Mouse (Mus musculus) embryonic facial prominence, embryonic 12.5 days (tissue): ENCODE measurements at regions not wholly inside any gene's neighbourhood (a gene's known extent, or its start where the extent isn't known, plus 50 kb on each side); places are given as distances from the start of the nearest gene placed in this dataset.

ENCODE experiments used
- ATAC-seq: fragments of 200-750 bp; cut with Nextera tagmentation; 2 replicates; pipeline ENCODE4 v1.8.0; 2017; ENCODE audit not compliant: insufficient number of reproducible peaks, insufficient read depth, low FRiP score, low TSS enrichment
- H3K27ac ChIP-seq: fragments of 300-500 bp; sonication (generic); 2 replicates; pipeline ENCODE4 v1.5.1; 2016; ENCODE audit warnings: mild to moderate bottlenecking
- H3K27me3 ChIP-seq: fragments of 300-500 bp; sonication (generic); 2 replicates; pipeline ENCODE4 v1.6.1; 2016; ENCODE audit warnings: mild to moderate bottlenecking, moderate library complexity
- H3K36me3 ChIP-seq: fragments of 300-500 bp; sonication (generic); 2 replicates; pipeline ENCODE4 v1.6.1; 2016; ENCODE audit warnings: mild to moderate bottlenecking
- H3K4me1 ChIP-seq: fragments of 300-500 bp; sonication (generic); 2 replicates; pipeline ENCODE4 v1.6.1; 2016
- H3K4me2 ChIP-seq: fragments of 300-500 bp; sonication (generic); replicated peaks from 2 replicates; pipeline ENCODE4 v1.6.1; 2016; ENCODE audit warnings: mild to moderate bottlenecking, moderate library complexity
- H3K4me3 ChIP-seq: fragments of 300-500 bp; sonication (generic); 2 replicates; pipeline ENCODE4 v1.5.1; 2016; ENCODE audit warnings: mild to moderate bottlenecking
- H3K9ac ChIP-seq: fragments of 300-500 bp; sonication (generic); 2 replicates; pipeline ENCODE4 v1.6.1; 2016; ENCODE audit warnings: mild to moderate bottlenecking, moderate library complexity
- H3K9me3 ChIP-seq: fragments of 300-500 bp; sonication (generic); 2 replicates; pipeline ENCODE4 v1.6.1; 2016; ENCODE audit warnings: mild to moderate bottlenecking, moderate library complexity
- WGBS: fragments of 180-500 bp; shearing (Covaris S2); methylation state at CpG from one replicate; pipeline ENCODE4 v1.1.7; 2016; 5-methylcytosine and 5-hydroxymethylcytosine counted together

- Histone ChIP-seq H3K9me3 (no peaks in the 10 kb centered on the region), H3K4me1 (0 out of 2 replicates have a peak, but pooled peaks cover 3% of the 10 kb centered on the region), H3K9ac (no peak overlapping the region), H3K27me3 (no peaks in the 10 kb centered on the region), H3K4me2 (no peak overlapping the region), H3K4me3 (no peak overlapping the region), H3K27ac (no peak overlapping the region), H3K36me3 (no peaks in the 10 kb centered on the region)
- WGBS, result 86% methylated on average over 8 of the region's 8 CpGs
- no peak for ATAC-seq
These were observed 90.1 kb upstream of the Dapk1 start for GRCm38 (mm10) chr13:60511628-60512027.

- whole genome bisulfite sequencing, result 75% methylated on average over 7 of the region's 7 CpGs
- no peaks in the 10 kb centered on the region for H3K4me1 ChIP-seq
- no peak for ATAC-seq
- H3K27ac ChIP-seq, result no peak overlapping the region
- H3K4me2 ChIP-seq, result no peak overlapping the region
- H3K9me3 ChIP-seq, result no peaks in the 10 kb centered on the region
- no peak overlapping the region for H3K9ac ChIP-seq
- H3K27me3 ChIP-seq, result no peaks in the 10 kb centered on the region
- H3K36me3 ChIP-seq, result no peaks in the 10 kb centered on the region
- H3K4me3 ChIP-seq, result no peak overlapping the region
These were observed 88.0 kb upstream of the Dapk1 start for GRCm38 (mm10) chr13:60513756-60514155.

GRCm38 (mm10) chr13:60514806-60515205 lies 86.9 kb upstream of the Dapk1 start:
- no peak for ATAC-seq
- WGBS, result 82% methylated on average over 9 of the region's 9 CpGs

DNA sequence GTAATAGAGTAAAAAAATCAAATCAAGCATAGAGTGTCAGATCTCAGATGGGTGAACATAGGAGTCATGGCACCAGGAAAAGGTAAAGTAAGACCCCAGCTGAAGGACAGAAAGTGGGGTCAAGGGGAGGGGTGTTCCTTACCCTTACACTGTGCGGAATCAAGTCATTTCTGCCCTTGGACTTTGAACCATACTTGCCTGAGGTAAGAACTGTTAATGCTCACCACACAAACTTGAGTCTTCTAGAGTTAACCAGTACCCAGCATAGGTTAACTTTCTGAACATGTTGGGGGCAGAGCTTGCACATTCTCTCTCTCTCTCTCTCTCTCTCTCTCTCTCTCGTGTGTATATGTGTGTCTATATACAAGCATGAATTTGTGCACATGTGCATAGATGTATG lies 83.7 kb upstream of the Dapk1 start:
- no peak for ATAC-seq
- Histone ChIP-seq H3K9me3 (no peaks in the 10 kb centered on the region), H3K27ac (no peak overlapping the region), H3K4me1 (peaks cover 5% of the 10 kb centered on the region), H3K36me3 (no peaks in the 10 kb centered on the region), H3K4me3 (no peak overlapping the region), H3K27me3 (no peaks in the 10 kb centered on the region), H3K9ac (no peak overlapping the region), H3K4me2 (no peak overlapping the region)
- WGBS, result 79% methylated on average over 2 of the region's 2 CpGs

More at GRCm38 (mm10) chr13:60514806-60515205, 86.9 kb upstream of the Dapk1 start:
- no peak overlapping the region for H3K4me2 ChIP-seq
- H3K4me3 ChIP-seq, result no peak overlapping the region
- H3K9ac ChIP-seq, result no peak overlapping the region
- H3K27ac ChIP-seq, result no peak overlapping the region
- H3K27me3 ChIP-seq, result no peaks in the 10 kb centered on the region
- no peaks in the 10 kb centered on the region for H3K36me3 ChIP-seq
- H3K9me3 ChIP-seq, result no peaks in the 10 kb centered on the region
- H3K4me1 ChIP-seq, result peaks cover 2% of the 10 kb centered on the region

DNA sequence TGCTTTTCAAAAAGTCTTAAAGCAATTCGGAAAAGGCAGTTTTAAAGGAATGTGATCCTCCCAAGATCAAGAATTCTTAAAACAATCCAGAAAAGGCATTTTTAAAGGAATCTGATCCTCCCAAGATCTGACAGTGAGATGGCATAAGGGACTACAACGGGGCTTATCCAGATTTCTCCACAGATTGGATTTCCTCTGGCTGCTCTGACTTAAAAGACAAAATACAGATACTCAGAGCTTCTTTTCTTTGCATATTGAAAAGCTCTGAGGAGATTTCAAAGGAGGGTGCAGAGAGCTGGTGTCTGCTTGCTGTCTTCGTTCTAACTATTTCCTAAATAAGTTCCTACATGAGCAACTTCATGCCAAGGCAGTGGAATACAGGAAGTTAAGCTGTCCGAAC lies 82.0 kb upstream of the Dapk1 start:
- Histone ChIP-seq H3K36me3 (no peaks in the 10 kb centered on the region), H3K9ac (no peak overlapping the region), H3K9me3 (no peaks in the 10 kb centered on the region), H3K27me3 (no peaks in the 10 kb centered on the region), H3K4me1 (peaks cover 5% of the 10 kb centered on the region), H3K4me3 (no peak overlapping the region), H3K27ac (peak overlapping the region; percentile 37), H3K4me2 (no peak overlapping the region)
- WGBS, result 41% methylated on average over 4 of the region's 4 CpGs
- no peak for ATAC-seq

- no peaks in the 10 kb centered on the region for H3K27me3 ChIP-seq
- 68% methylated on average over 8 of the region's 8 CpGs for WGBS
- ATAC-seq, result no peak
- H3K4me3 ChIP-seq, result no peak overlapping the region
- H3K4me2 ChIP-seq, result no peak overlapping the region
- H3K9me3 ChIP-seq, result no peaks in the 10 kb centered on the region
- peaks cover 5% of the 10 kb centered on the region for H3K4me1 ChIP-seq
- H3K9ac ChIP-seq, result no peak overlapping the region
- H3K36me3 ChIP-seq, result no peaks in the 10 kb centered on the region
- H3K27ac ChIP-seq, result no peak overlapping the region
These were observed 78.9 kb upstream of the Dapk1 start for GRCm38 (mm10) chr13:60522719-60523450.

GRCm38 (mm10) chr13:60527806-60528205 lies 73.9 kb upstream of the Dapk1 start:
- H3K36me3 ChIP-seq, result no peaks in the 10 kb centered on the region
- H3K27me3 ChIP-seq, result no peaks in the 10 kb centered on the region
- no peaks in the 10 kb centered on the region; the same call in 1 of the 2 replicates for H3K4me1 ChIP-seq
- H3K9ac ChIP-seq, result no peak overlapping the region
- H3K9me3 ChIP-seq, result no peaks in the 10 kb centered on the region
- 73% methylated on average over 2 of the region's 2 CpGs for WGBS
- no peak overlapping the region for H3K27ac ChIP-seq
- no peak for ATAC-seq
- H3K4me3 ChIP-seq, result no peak overlapping the region
- no peak overlapping the region for H3K4me2 ChIP-seq

DNA sequence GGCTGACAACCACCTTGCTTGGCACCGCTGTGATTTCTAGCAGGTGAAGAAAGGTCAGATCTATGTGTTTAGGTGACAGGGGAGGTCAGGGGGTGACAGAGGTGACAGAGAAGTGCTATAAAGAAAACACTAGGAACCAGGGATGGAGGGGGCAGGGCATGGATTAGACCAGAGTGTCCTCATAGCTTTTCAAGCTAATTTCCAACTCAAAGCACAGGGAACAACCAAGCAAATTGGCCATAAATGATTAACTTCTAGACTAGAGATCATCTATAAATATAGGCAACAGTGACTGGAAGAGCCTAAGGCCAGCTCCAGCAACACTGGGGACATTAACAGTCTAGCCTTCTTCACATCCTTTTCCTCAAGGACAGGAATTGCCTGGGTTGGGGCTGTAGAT lies 72.9 kb upstream of the Dapk1 start:
- 77% methylated on average over 1 of the region's 1 CpGs for WGBS
- ATAC-seq, result no peak
- H3K4me2 ChIP-seq, result no peak overlapping the region
- H3K4me3 ChIP-seq, result no peak overlapping the region
- no peaks in the 10 kb centered on the region; the same call in 1 of the 2 replicates for H3K4me1 ChIP-seq
- H3K36me3 ChIP-seq, result no peaks in the 10 kb centered on the region
- no peaks in the 10 kb centered on the region for H3K27me3 ChIP-seq
- no peaks in the 10 kb centered on the region for H3K9me3 ChIP-seq
- no peak overlapping the region for H3K9ac ChIP-seq
- H3K27ac ChIP-seq, result no peak overlapping the region

DNA sequence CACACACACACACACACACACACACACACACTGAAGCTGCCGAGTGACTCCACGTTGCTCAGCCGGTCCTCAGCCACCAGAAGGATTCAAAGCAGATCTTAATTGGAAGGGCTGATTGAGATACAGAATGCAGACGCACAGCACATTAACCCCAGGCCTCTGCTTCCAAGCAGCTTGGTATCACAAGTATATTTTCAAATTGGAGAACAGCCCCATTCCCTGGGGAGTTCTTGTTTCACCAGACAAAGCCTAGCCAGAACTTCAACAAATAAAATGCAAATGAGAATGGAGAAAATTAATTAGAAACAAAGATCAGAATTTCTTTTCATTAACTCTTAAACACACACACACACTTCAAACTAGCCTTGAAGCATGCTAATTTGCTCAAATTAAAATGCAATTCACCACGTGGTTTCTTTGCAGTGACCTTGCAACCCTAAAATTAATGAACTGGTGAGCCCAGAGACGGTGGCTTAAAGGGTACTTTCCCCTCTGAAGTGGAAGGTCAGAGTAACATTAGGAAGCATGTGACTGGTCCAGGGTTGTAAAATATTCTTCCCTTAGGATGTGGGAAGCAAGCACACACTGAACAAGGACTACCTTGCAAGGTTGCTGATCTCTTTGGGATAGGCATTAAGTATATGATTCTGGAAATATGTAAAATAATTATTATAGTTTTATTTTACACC lies 72.2 kb upstream of the Dapk1 start:
- no peak overlapping the region for H3K4me3 ChIP-seq
- no peaks in the 10 kb centered on the region; the same call in 1 of the 2 replicates for H3K4me1 ChIP-seq
- WGBS, result 9% methylated on average over 6 of the region's 6 CpGs
- no peak overlapping the region for H3K4me2 ChIP-seq
- no peak overlapping the region for H3K27ac ChIP-seq
- H3K36me3 ChIP-seq, result no peaks in the 10 kb centered on the region
- no peak for ATAC-seq
- no peaks in the 10 kb centered on the region for H3K9me3 ChIP-seq
- no peak overlapping the region for H3K9ac ChIP-seq
- H3K27me3 ChIP-seq, result no peaks in the 10 kb centered on the region

GRCm38 (mm10) chr13:60533871-60534427 lies 67.8 kb upstream of the Dapk1 start:
- Histone ChIP-seq H3K4me1 (no peaks in the 10 kb centered on the region; the same call in 1 of the 2 replicates), H3K9me3 (no peaks in the 10 kb centered on the region)
- 78% methylated on average over 8 of the region's 8 CpGs for WGBS

GRCm38 (mm10) chr13:60534501-60534900 lies 67.2 kb upstream of the Dapk1 start:
- no peaks in the 10 kb centered on the region for H3K9me3 ChIP-seq
- no peak overlapping the region for H3K27ac ChIP-seq
- H3K4me2 ChIP-seq, result no peak overlapping the region
- H3K4me1 ChIP-seq, result no peaks in the 10 kb centered on the region; the same call in 1 of the 2 replicates
- H3K36me3 ChIP-seq, result no peaks in the 10 kb centered on the region
- no peak overlapping the region for H3K4me3 ChIP-seq
- ATAC-seq, result no peak
- no peaks in the 10 kb centered on the region for H3K27me3 ChIP-seq
- H3K9ac ChIP-seq, result no peak overlapping the region
- WGBS, result 50% methylated on average over 3 of the region's 3 CpGs

More at GRCm38 (mm10) chr13:60533871-60534427, 67.8 kb upstream of the Dapk1 start:
- no peaks in the 10 kb centered on the region for H3K36me3 ChIP-seq
- no peak for ATAC-seq
- no peak overlapping the region for H3K4me2 ChIP-seq
- no peak overlapping the region for H3K27ac ChIP-seq
- no peak overlapping the region for H3K9ac ChIP-seq
- H3K27me3 ChIP-seq, result no peaks in the 10 kb centered on the region
- H3K4me3 ChIP-seq, result no peak overlapping the region

DNA sequence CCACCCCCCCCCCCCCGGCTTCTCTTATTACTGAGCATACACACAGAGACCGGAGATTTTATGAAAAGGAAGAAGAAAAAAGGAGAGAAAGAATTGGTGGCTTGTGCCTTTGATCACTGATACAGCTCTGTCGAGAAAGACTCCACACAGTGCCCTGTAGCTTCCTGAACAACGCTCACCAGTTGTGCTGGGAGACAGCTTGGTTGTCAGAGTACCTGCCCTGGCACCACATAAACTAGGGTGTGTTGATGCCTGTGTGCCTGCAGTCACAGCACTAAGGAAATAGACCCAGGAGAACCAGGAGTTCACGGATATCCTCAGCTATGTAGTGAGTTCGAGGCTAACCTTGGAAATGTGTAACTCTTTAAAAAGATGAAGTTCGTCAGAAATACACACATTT lies 66.7 kb upstream of the Dapk1 start:
- no peaks in the 10 kb centered on the region for H3K9me3 ChIP-seq
- no peaks in the 10 kb centered on the region for H3K4me1 ChIP-seq
- H3K4me2 ChIP-seq, result no peak overlapping the region
- H3K9ac ChIP-seq, result no peak overlapping the region
- ATAC-seq, result no peak
- H3K4me3 ChIP-seq, result no peak overlapping the region
- no peak overlapping the region for H3K27ac ChIP-seq
- no peaks in the 10 kb centered on the region for H3K27me3 ChIP-seq
- no peaks in the 10 kb centered on the region for H3K36me3 ChIP-seq
- 56% methylated on average over 7 of the region's 7 CpGs for WGBS
